Comparison of ENCODE assay signal across 13 mouse cellular contexts in the genomic region with DNA sequence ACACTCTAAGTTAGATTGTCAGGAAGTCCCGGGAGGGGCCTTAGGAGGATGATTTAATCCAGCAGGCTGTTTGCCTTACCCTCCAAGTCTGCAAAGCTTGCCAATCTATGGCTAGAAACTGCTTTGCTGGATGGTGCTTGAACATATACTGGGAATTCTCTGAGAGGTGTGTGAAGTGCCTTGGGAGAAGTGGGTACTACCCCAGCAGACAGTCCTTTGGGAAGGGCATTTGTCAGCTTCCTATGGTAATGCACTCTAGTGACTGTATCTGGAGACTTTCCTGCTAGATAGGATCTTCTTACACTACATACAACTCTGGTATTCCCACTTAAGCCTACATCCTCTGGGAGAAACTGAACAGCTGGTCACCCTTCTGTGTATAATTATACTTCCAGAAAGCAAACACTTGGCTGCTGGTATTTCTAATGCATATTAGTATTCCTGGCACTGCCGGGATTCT.
A peak's percentile ranks its signal among the peaks of the same experiment; 100 is the strongest.
DNase-seq lines count a peak whose midpoint lies in the region; ATAC-seq and TF ChIP-seq lines count a peak whose summit lies in the region.
"Had no signal": no experiment of that assay in that cellular context is flagged by ENCODE, and none has a peak within 500 bp of the region (broad histone marks: within the 10 kb centered on the region; RNA-seq: fewer than 3 reads in every experiment).

No protein-coding gene starts in this region.

- H3K9me3 ChIP-seq in heart, embryonic 10.5 days: no peaks in the 10 kb centered on the region
- peaks cover 5% of the 10 kb centered on the region; the same call in 1 of the 2 replicates for H3K9me3 ChIP-seq in forebrain, embryonic 16.5 days (ENCODE audit: control insufficient read depth, low read length)
- H3K9me3 ChIP-seq in limb, embryonic 15.5 days: no peaks in the 10 kb centered on the region
- no peaks in the 10 kb centered on the region for H3K9me3 ChIP-seq in liver, postnatal 0 days (ENCODE audit: low read length)

- TF ChIP-seq EP300 in liver, postnatal 0 days (IDR thresholded peaks at IDR 0.05; ENCODE audit: low read depth): no peak

- 80% methylated on average over 2 of the region's 2 CpGs for WGBS in heart, embryonic 10.5 days
- WGBS in forebrain, embryonic 16.5 days: 66% methylated on average over 2 of the region's 2 CpGs
- 50% methylated on average over 2 of the region's 2 CpGs for WGBS in limb, embryonic 15.5 days
- 73% methylated on average over 2 of the region's 2 CpGs for WGBS in liver, postnatal 0 days (ENCODE audit: insufficient replicate concordance)

- no peak for TF ChIP-seq CTCF in liver, postnatal 0 days (IDR thresholded peaks at IDR 0.05; ENCODE audit: low read depth)

- H3K4me3 ChIP-seq in heart, embryonic 10.5 days: no peak overlapping the region
- H3K4me3 ChIP-seq in forebrain, embryonic 16.5 days (replicated peaks; ENCODE audit: low read length): no peak overlapping the region
- no peak overlapping the region for H3K4me3 ChIP-seq in limb, embryonic 15.5 days
- no peak overlapping the region for H3K4me3 ChIP-seq in liver, postnatal 0 days (ENCODE audit: low read depth, low read length)
- H3K4me3 ChIP-seq: heart, embryonic 13.5 days had no signal

- ATAC-seq in forebrain, embryonic 16.5 days: peak; percentile 95
- no peak for ATAC-seq in limb, embryonic 15.5 days (ENCODE audit: insufficient number of reproducible peaks, low FRiP score, low TSS enrichment, low read depth)
- no peak for ATAC-seq in liver, postnatal 0 days
- ATAC-seq: inflammation-experienced regulatory T-cells, adult 6 months had no signal

- H3K4me2 ChIP-seq in forebrain, embryonic 16.5 days (ENCODE audit: low read length): no peak overlapping the region
- no peak overlapping the region for H3K4me2 ChIP-seq in limb, embryonic 15.5 days
- H3K4me2 ChIP-seq in liver, postnatal 0 days (ENCODE audit: low read depth, low read length): no peak overlapping the region
- H3K4me2 ChIP-seq: heart, embryonic 13.5 days had no signal

- peak; percentile 6 to 28 for DNase-seq in heart, postnatal 10 days
- no peak for DNase-seq in heart, embryonic 10.5 days (ENCODE audit: low spot score)
- peak; percentile 2 for DNase-seq in lung, postnatal 10 days
- no peak for DNase-seq in lung, postnatal 25 days (ENCODE audit: low spot score)
- no peak for DNase-seq in liver, postnatal 0 days
- DNase-seq in left cerebral cortex, postnatal 36 days (ENCODE audit: low spot score in 2 of 2): no peak
- DNase-seq: gastrocnemius, postnatal 14 days; kidney, postnatal 4 days; right cerebral cortex, postnatal 25 days had no signal

- no peaks in the 10 kb centered on the region for H3K4me1 ChIP-seq in heart, embryonic 10.5 days
- H3K4me1 ChIP-seq in forebrain, embryonic 16.5 days (replicated peaks; ENCODE audit: control insufficient read depth, insufficient read depth, low read length): no peaks in the 10 kb centered on the region
- H3K4me1 ChIP-seq in limb, embryonic 15.5 days: peaks cover 10% of the 10 kb centered on the region; the same call in 1 of the 2 replicates
- H3K4me1 ChIP-seq in liver, postnatal 0 days (ENCODE audit: insufficient read depth): no peaks in the 10 kb centered on the region
- H3K4me1 ChIP-seq: heart, embryonic 13.5 days had no signal

- intact Hi-C loops in heart, postnatal 10 days (cut with DNase I): no loop called here
- intact Hi-C loops in left cerebral cortex, postnatal 36 days (cut with DNase I): no loop called here

- no peaks in the 10 kb centered on the region for H3K27me3 ChIP-seq in heart, embryonic 10.5 days (ENCODE audit: insufficient read depth, poor library complexity, severe bottlenecking)
- no peaks in the 10 kb centered on the region for H3K27me3 ChIP-seq in forebrain, embryonic 16.5 days (replicated peaks; ENCODE audit: control insufficient read depth, insufficient read depth, low read length)
- H3K27me3 ChIP-seq in limb, embryonic 15.5 days: no peaks in the 10 kb centered on the region
- no peaks in the 10 kb centered on the region for H3K27me3 ChIP-seq in liver, postnatal 0 days (ENCODE audit: insufficient read depth, low read length)
- H3K27me3 ChIP-seq: heart, embryonic 13.5 days had no signal

- H3K9ac ChIP-seq in forebrain, embryonic 16.5 days (replicated peaks; ENCODE audit: low read depth, low read length): no peak overlapping the region
- H3K9ac ChIP-seq in limb, embryonic 15.5 days: no peak overlapping the region
- H3K9ac ChIP-seq in liver, postnatal 0 days (replicated peaks): no peak overlapping the region
- H3K9ac ChIP-seq: heart, embryonic 13.5 days had no signal

- H3K27ac ChIP-seq in heart, embryonic 10.5 days: no peak overlapping the region
- no peak overlapping the region for H3K27ac ChIP-seq in forebrain, embryonic 16.5 days (ENCODE audit: low read length)
- H3K27ac ChIP-seq in limb, embryonic 15.5 days: peak overlapping the region; percentile 28; the same call in 1 of the 2 replicates
- H3K27ac ChIP-seq in liver, postnatal 0 days (ENCODE audit: low read depth): no peak overlapping the region
- H3K27ac ChIP-seq: heart, embryonic 13.5 days had no signal

- no peaks in the 10 kb centered on the region for H3K36me3 ChIP-seq in heart, embryonic 10.5 days
- H3K36me3 ChIP-seq in forebrain, embryonic 16.5 days (ENCODE audit: control insufficient read depth, insufficient read depth): no peaks in the 10 kb centered on the region
- no peaks in the 10 kb centered on the region for H3K36me3 ChIP-seq in limb, embryonic 15.5 days
- no peaks in the 10 kb centered on the region for H3K36me3 ChIP-seq in liver, postnatal 0 days (replicated peaks; ENCODE audit: insufficient read depth, low read length)
- H3K36me3 ChIP-seq: heart, embryonic 13.5 days had no signal

Comparison
In these comparisons a context has a peak if more than half of its experiments do, and no peak if none do; other contexts are left out.
1. DNase-seq: peak in heart, postnatal 10 days (2 of 2) and lung, postnatal 10 days (single experiment); none in heart, embryonic 10.5 days (single experiment), lung, postnatal 25 days (single experiment), liver, postnatal 0 days (single experiment) and left cerebral cortex, postnatal 36 days (0 of 2).